Mouse (Mus musculus) erythroblast, adult 5-6 weeks (primary cell): ENCODE measurements around the gene Nrip3. TPM values are rescaled to one million over a fixed set of nuclear protein-coding genes. Genes with fewer than 3 reads are reported as not detected.

ENCODE experiments used
- ATAC-seq: replicated peaks from 2 replicates; pipeline ENCODE4 v1.8.0; 2016; ENCODE audit warnings: moderate number of reproducible peaks, mild to moderate bottlenecking, moderate TSS enrichment, inconsistent platforms; ENCODE audit not compliant: poor library complexity, low FRiP score, severe bottlenecking
- total RNA-seq, 2 experiments: library from RNA; stranded (forward) in 1 of 2; stranded (reverse) in 1 of 2; fragments of 150-400 nt in 1 of 2; fragments of 200-764, 138-1000 nt in 1 of 2; gene quantifications; 2 replicates each; pipeline versions ENCODE4 v1.2.3 to v1.2.4; 2015 to 2017; ENCODE audit warnings: low replicate concordance in 2 of 2

Nrip3 gene
- total RNA-seq, 2 experiments from 2014 or later = 14.0 to 19.9 TPM

GRCm38 (mm10) chr7:109712198-109712597, 69.6 kb downstream of the Nrip3 start:
- no peak for ATAC-seq

- no peak for ATAC-seq
These were observed 71.8 kb downstream of the Nrip3 start for GRCm38 (mm10) chr7:109710069-109710468.

DNA sequence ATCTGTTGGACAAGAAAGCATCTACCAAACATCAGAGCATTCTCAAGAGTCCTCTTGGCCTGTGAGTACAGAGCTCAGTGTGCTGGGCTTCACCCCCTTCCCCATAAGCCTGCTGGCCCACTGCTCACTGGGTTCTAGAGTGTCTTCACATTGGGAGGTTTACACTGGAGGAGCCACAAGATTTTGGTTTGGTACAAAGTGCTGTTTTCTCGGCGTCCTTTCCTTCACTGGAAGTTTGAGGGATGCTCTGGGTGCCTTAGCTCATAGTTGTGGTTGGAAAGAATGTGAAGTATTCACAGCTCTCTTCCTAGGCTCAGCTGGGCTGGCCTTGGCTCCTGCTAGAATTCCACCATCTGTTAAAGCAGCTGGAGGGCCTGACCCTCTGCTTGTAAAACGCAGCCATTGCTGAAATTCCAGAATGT, 72.9 kb downstream of the Nrip3 start:
- no peak for ATAC-seq

Other genes with a start within 250 kb of the Nrip3 start
- gene St5, start 78.4 kb downstream of the Nrip3 start, total RNA-seq (2015; ENCODE audit: low replicate concordance) = 381 and 408 TPM in 2 replicates
- 250 and 390 TPM in 2 replicates for gene St5, start 78.4 kb downstream of the Nrip3 start, total RNA-seq (2017; ENCODE audit: low replicate concordance)
- gene Akip1, start 78.3 kb downstream of the Nrip3 start, total RNA-seq (2015; ENCODE audit: low replicate concordance) = 5.2 and 18.0 TPM in 2 replicates
- gene Akip1, start 78.3 kb downstream of the Nrip3 start, total RNA-seq (2017; ENCODE audit: low replicate concordance) = 3.2 and 6.4 TPM in 2 replicates
- not detected in 2 replicates for gene BC051019, start 58.2 kb downstream of the Nrip3 start, total RNA-seq (2015; ENCODE audit: low replicate concordance)
- not detected in 2 replicates for gene BC051019, start 58.2 kb downstream of the Nrip3 start, total RNA-seq (2017; ENCODE audit: low replicate concordance)
- not detected in 2 replicates for gene Ascl3, start 50.3 kb downstream of the Nrip3 start, total RNA-seq (2015; ENCODE audit: low replicate concordance)
- gene Ascl3, start 50.3 kb downstream of the Nrip3 start, total RNA-seq (2017; ENCODE audit: low replicate concordance) = not detected in 2 replicates
- 30.7 and 31.8 TPM in 2 replicates for gene Tmem9b, start 29.1 kb downstream of the Nrip3 start, total RNA-seq (2015; ENCODE audit: low replicate concordance)
- gene Tmem9b, start 29.1 kb downstream of the Nrip3 start, total RNA-seq (2017; ENCODE audit: low replicate concordance) = 13.0 and 18.7 TPM in 2 replicates
- gene Scube2, start 83.7 kb upstream of the Nrip3 start, total RNA-seq (2015; ENCODE audit: low replicate concordance) = not detected in 2 replicates
- not detected in 2 replicates for gene Scube2, start 83.7 kb upstream of the Nrip3 start, total RNA-seq (2017; ENCODE audit: low replicate concordance)
- 54.6 and 55.8 TPM in 2 replicates for gene Dennd5a, start 178.4 kb upstream of the Nrip3 start, total RNA-seq (2015; ENCODE audit: low replicate concordance)
- gene Dennd5a, start 178.4 kb upstream of the Nrip3 start, total RNA-seq (2017; ENCODE audit: low replicate concordance) = 19.8 and 26.3 TPM in 2 replicates
- 10.7 and 14.2 TPM in 2 replicates for gene Tmem41b, start 204.9 kb upstream of the Nrip3 start, total RNA-seq (2015; ENCODE audit: low replicate concordance)
- 19.3 and 25.2 TPM in 2 replicates for gene Tmem41b, start 204.9 kb upstream of the Nrip3 start, total RNA-seq (2017; ENCODE audit: low replicate concordance)
- 17.9 and 24.5 TPM in 2 replicates for gene Ipo7, start 236.2 kb upstream of the Nrip3 start, total RNA-seq (2015; ENCODE audit: low replicate concordance)
- 33.1 and 39.3 TPM in 2 replicates for gene Ipo7, start 236.2 kb upstream of the Nrip3 start, total RNA-seq (2017; ENCODE audit: low replicate concordance)